Mouse (Mus musculus) lung, postnatal 4 days (tissue): Measurements from ENCODE around the gene Pdia3.
"Not testable (repeated sequence)": the region's sequence is repeated elsewhere in the genome, so short reads cannot be mapped to it uniquely, and the experiment has no call there.

Experiments used
- DNase-seq, 2 experiments: peaks; one replicate each; pipeline ENCODE4 v3.0.0; 2021

The Pdia3 gene

DNA sequence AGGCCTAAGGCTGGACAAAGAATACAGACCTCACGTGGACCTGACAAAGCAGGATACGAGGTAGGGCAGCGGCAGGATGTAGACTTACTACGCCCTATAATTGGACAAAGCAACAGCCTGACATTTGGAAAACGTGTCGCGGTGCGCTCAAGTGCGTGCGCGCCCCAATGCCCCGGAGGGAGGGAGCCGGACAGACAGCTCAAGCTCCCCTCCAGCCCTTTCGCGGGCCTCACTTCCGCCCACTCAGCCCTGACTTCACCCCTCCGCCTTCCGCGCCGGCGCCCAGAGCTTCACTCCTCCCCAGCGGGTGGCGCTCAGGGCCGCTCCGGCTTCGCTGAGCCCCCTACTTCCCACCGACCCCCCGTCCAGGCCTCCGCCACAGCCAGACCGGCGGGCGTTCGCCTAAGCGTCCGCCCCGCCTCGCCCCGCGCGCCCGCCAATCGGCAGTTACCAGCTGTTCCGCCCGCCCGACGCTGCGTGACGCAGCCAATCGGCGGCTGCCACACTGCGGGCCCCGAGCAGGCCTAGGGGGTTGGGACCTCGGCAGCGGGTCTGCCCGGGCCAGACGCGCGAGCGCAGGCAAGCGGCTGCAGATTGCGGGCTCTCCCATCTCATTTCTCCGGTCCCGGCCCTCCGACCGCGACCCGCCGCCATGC is at the start of gene Pdia3, which contains the start of gene Catsper2:
Pdia3 (plus strand) TSS at position 389 of the 656 bp plus-strand sequence.
Catsper2 (minus strand) TSS at position 406 of the 656 bp plus-strand sequence.
- peak; percentile 97 to 99 for DNase-seq

DNA sequence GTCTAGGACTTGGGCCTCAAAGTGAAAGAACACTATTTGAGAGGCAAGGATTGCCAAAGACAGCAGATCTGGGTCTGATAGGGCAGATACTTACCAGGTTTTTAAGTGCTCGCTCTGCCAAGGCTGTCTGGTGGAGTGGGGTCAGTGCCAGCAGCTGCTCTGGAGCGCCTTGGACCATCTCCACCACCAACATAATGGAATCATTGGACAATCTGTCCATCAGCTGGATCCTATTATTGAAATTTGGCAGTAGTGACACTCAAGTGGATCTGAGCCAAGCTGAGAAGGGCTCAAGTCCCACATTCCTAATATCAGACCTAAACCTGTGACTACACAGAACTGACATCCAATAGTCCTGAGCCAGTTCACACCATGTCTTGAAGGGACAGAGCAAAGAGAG is 44.7 kb upstream of the Pdia3 start:
- DNase-seq: no peak

DNA sequence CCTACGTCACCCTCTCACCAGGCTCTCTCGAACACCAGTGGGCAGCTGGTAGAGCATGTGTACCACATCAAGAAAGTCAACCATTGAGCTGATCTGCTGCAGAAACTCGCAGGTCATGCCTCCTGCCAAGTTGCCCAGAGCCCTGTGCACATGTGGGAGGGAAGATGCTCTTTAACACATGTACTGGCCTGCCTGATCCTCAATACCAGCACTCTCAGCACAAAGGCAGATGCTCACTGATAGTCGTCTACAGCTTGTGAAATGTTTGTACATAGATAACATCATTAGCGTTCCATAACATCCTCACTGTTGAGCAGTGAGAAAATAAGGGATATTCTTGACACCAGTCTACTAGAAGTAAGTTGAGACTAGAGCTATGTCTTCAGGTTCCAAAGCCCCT is 42.7 kb upstream of the Pdia3 start:
- no peak for DNase-seq

DNA sequence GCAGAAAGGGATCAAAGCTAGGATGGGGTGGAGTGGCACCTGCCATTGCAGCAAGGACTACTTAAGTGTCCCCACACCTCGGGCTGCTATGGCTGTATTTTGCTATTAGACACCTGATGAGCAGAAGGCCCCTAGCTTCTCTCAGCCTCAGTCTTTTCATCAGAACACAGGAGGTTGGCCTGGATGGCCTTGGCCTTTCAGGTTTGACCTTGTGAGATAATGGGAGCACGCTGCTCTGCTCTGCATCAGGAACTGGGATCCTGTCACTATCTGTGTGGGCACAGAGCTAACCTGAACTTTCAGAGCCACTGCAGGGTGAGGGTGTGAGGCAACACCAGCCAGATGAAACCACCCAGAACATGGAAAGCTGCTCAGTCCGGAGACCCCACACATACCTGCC is 41.3 kb upstream of the Pdia3 start:
- DNase-seq: no peak

DNA sequence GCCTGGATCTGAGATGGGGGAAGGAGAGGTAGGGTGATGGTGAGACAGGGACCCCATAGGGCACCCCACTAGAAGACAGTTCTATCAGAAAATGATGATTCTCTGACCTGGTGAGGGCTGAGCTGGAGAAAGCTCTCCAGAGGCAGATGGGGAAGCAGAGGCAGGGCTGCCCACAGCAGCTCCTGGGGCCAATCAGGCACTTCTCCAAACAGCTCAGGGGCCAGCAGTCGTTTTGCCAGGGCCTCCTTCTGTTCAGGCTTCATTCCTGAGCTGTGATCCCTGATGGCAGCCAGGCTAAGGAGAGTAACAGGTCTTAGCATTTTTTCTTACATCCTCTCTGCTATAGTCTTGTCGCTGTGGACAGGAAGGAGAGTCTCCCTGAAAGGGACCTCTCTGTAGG is 38.8 kb upstream of the Pdia3 start:
- no peak for DNase-seq

DNA sequence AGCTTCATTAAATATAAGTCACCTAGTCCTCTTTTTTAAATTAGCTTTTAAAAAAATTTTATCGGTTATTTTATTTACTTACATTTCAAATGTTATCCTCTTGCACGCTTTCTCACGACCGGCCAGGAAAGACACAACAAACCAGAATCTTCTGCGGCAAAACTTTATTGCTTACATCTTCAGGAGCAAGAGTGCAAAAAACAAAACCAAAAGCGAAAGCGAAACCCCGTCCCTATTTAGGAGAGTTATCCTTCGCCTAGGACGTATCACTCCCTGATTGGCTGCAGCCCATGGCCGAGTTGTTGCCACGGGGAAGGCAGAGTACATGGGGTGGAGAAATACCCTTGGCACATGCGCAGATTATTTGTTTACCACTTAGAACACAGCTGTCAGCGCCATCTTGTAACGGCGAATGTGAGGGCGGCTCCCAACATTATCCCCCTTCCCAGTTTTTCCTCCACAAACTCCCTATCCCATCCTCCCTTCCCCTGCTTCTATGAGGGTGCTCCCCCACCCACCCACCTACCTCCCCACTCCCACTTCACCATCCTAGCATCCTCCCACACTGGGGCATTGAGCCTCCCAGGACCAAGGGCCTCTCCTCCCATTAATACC is 26.5 kb upstream of the Pdia3 start, which contains the start of gene Strc:
Strc (minus strand) TSS at position 208 of the 615 bp plus-strand sequence.
- DNase-seq: not testable (repeated sequence)

DNA sequence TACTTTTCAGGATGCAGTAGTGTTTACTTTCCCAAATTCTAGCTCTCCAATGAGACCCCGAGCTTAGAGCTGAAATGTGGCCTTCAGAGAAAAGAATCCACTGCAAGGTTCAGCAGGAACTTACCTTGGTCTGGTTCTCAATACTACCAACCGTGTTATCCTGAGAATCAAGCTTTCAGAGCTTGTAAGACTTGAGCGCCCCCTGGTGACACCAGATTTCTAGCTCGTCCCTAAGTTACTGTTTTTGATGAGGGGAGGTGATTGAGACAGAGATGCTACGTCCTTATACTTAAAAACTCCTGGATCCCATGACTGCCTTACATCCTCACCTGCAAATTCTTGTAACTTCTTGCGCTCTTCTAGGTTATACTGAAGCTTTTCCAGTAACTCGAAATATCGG is 17.0 kb upstream of the Pdia3 start:
- peak; percentile 51 to 79 for DNase-seq

DNA sequence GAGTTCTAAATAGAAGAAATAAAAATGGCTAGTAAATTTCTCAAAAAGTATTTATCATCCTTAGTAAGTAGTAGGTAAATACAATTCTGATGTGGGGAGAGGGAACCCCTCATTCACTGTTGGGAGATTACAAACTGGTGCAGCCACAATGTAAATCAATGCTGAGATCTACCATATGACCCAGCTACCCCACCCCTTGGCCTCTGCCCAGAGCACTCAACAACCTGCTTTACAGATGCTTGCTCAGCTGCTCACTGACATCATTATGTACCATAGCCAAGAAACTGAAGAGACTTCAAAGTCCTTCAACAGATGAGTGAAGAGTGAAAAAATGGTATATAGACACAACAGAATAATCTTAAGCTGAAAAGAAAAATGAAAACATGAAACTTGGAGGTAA is 10.3 kb upstream of the Pdia3 start:
- DNase-seq: no peak

DNA sequence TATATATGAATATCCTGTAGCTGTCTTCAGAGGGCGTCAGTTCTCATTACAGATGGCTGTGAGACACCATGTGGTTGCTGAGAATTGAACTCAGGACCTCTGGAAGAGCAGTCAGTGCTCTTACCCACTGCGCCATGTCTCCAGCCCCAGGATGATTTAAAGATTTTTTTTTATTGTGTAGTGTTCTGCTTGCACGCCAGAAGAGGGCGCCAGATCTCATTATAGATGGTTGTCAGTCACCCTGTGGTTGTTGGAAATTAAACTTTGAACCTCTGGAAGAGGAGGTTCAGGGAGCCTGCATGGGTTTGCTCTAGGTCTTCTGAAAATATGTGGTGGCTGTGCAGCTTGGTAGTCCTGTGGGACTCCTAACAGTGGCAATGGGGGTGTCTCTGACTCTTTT is 5.4 kb upstream of the Pdia3 start:
- DNase-seq: peak in 1 of 2 experiments; percentile 68

DNA sequence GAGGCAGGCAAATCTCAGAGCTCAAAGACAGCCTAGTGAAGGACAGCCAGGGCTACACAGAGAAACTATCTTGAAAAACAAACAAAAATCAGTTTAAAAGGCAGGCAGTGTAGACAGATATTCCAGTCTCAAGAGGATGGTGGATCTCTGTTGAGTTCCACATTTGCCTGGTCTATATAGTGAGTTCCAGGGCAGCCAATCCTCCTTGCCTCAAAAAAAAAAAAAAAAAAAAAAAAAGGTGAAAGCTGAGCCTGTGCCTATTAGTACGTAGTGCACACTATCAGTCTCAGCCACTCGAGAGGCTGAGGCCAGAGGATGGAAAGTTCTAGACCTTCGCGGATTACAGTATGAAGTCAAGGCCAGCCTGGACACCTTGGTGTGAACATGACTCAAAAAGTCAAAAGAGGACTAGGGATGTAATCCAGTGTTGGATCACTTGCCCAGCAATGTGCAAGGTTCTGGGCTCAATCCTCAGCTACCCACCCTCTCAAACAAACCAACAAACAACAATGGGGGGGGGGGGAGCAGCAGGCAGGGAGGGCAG is 660 bp upstream of the Pdia3 start:
- DNase-seq: no peak

DNA sequence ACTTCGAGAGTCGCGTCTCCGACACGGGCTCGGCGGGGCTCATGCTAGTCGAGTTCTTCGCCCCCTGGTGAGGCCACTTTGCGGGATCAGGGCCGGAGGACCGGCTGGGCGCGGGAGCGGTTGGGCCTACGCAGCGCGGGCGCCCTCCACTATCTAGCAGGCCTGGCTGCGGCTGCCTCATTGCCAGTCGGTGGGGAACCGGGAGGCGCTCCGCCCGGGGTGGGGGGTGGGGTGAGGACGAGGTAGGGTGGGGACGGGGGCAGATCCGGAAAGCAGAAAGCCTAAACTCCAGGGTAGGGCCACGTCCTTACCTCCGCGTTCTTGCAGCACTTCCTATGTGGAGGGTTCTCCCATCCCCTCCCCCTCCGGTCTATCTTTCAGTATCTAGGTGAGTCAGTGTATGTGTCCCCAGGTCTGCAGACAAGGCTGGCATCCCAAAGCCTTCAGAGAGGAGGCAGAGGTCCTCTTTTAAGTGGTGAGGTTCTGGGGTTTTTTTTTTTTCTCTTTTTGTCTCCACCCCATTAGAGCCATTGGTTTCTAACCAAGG is 637 bp downstream of the Pdia3 start:
- no peak for DNase-seq

DNA sequence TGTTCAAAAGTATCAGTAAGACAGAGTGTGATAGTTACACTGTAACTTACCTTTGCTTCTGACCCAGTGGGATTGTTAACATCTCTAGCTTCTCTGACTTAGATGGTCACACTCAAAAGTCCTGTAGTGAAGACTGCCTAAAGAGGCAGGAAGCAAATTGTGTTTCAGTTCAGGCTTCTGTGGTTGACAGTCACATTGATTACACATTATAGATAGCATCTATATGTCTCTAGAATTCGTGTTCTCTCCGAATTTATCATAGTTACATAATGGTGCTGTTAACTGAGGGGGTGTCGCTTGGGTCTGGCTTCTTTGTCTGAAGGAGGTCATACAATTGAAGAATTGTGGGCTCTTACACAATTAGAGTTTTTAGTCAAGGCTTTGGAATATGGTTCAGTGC is 1.5 kb downstream of the Pdia3 start:
- DNase-seq: no peak

DNA sequence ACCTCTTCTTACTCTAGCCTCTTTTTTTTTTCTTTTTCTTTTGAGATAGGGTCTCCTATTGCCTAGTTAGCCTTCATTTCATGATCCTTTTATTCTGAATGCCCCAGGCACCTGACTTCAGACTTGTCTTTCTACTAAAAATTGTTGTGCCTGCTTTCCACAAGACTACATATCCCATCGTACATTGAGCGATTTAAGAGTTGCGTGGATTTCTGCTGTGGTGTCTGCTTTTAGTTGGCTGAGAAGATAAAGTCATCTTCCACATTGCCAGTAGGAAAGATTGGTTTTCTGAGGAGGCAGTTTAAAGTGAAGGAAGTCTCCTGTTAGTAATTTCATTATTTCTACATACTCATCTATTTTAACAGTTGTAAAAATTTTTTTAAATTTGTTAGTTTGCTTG is 2.0 kb downstream of the Pdia3 start:
- no peak for DNase-seq

DNA sequence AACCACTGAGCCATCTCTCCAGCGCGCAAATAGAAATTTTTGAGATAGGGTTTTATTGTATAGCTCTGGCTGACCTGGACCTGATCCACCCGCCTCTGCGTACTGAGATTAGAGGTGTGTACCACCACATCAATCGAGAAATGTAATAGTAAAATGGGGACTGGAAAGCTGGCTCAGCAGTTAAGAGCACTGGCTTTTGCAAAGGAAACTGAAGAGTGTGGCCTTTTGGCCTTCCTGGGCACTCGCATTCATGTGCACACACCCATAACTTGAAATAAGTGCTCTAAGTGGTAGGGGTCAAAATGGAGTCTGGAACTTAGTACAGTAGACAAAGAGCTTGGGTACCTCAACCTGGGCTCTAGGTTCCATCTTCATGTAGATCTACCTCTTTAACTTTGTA is 2.8 kb downstream of the Pdia3 start:
- DNase-seq: no peak

DNA sequence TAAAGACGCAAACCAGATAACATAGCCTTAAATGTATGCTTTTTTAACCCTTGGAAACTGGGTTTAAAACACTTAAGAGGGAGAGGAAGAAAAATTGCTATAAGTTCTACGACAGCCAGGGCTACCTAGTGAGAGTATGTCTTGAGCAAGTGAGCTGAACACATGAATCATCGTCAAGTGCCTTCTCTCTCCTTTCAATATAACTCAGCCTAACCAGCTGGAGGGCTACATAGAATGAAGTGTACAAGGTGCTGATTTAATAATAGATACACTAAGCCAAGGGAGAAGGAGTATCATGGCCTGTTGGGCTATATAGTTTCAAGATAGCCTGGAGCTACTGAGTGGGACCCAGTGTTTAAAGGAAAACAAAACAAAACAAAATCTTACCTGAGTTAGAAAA is 4.9 kb downstream of the Pdia3 start:
- no peak for DNase-seq

DNA sequence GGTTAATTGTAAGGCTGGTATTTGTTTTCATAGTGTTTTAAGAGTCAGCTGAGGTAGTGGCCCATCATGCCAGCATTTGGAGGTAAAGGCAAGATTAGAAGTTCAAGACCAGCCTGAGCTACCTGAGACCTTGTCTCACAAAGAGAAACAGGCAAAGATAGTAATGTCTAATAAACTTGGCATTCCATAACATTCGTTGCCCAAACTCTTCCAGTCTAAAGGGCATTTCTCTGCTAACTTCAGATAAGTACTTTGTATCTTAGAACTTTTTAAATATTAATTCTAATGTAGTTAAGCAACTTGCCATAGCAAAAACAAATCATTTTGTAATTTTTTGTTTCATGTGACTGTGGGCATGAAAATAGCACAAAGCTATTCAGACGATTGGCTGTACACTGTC is 9.6 kb downstream of the Pdia3 start:
- no peak for DNase-seq

DNA sequence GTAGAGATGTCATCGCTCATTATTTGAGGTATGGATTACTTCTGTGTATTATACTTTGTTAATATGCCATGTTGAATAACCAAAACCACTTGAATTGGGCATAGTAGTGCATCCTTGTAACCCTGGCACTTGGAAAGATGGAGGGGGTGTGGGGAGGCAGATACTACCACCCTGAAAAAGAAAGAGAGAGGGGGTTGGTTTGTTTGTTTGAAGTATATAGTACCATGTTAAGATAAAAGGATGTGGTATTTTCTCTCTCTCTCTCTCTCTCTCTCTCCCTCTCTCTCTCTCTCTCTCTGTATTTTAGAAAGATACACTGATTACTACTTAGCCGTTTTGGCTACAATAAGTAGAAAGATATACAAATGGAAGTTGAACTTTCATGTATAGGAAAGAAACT is 12.3 kb downstream of the Pdia3 start:
- no peak for DNase-seq

DNA sequence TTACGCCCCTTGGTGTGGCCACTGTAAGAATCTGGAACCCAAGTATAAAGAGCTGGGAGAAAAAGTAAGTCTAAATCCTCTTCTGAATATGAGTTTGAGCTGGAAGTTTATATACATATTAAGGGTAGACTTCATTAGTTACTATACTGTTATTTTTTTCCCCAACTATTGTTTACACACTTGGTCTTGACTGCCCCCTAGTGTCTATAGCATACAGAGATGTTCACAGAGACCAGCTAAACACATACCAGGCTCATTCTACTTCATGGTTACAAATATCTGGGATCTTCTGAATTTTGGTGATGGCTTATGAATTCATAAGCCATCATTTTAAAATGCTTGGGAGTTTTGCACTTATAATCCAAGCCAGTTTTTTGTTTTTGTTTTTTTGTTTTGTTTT is 21.3 kb downstream of the Pdia3 start:
- no peak for DNase-seq

DNA sequence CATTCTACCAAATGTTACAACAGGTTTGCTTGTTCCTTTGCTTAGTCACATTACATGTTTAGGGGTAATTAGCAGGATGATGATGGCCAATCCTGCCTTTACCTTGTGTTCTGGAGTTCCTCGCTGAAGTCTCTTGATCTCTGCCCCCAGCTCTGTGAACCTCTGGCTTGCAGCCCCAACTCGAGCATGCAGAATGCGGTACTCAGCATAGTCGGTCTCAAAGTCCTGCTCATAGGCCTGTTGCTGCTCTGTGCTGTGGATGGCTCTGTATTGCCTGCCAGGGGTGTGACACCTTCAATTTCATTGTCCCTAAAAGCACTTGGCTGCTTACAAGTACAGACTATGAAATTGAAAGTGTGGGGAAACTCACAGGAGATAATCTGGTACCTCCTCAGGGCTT is 26.2 kb downstream of the Pdia3 start:
- no peak for DNase-seq

DNA sequence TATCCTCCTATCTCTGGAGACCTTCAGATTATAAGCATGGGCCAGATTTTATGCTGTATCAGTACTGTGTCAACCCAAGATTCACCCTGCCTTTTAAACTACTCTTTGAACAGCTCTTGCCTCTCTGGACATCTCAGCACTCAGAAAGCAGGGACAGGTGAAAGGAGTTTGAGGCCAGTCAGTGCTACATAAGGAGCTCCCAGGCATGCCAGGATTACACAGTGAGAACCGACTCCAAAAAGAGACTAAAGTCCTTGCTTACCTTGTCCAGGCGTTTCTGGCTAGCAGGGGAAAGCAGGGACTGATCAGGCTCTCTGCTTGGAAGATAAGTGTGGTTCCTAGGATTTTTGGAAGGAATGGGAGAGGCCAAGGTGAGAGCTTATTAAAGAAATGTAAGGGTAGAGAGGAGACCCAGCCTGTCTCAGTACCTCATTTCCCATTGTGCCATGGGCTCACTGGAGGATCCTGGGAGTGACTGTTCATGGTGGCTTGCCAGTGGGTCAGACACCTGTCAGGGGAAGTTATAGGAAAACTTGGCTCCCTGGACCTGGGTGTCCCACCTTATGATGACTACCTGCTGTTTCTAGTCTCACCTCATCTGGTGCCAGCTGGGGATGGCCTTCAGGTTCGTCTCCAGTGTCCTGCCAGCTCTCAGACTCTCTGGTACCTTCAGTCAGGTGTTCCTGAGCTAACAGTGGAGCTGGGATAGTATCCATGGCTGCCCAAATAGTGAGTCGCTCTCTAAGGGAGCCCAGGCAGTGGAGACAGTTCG is 27.4 kb downstream of the Pdia3 start:
- DNase-seq: no peak

DNA sequence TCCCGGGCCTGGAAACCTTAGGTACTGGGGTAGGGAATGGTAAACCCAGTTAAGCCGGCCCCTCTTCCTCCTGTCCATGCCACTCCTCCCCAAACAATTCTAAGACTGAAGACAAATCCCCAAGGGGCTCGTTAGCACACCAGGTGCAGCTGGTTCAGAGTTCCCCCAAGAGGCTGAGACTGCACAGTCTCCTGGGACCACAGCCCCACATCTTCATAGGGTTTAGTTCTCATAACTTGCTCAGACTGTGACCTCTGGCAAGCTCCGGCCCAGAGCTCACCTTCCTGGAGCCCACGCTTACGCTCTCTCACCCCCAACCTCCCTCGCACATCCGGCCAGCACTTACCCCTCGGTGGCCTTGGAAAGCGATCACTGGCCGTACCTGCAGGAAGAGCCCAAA is 28.2 kb downstream of the Pdia3 start:
- DNase-seq: no peak

DNA sequence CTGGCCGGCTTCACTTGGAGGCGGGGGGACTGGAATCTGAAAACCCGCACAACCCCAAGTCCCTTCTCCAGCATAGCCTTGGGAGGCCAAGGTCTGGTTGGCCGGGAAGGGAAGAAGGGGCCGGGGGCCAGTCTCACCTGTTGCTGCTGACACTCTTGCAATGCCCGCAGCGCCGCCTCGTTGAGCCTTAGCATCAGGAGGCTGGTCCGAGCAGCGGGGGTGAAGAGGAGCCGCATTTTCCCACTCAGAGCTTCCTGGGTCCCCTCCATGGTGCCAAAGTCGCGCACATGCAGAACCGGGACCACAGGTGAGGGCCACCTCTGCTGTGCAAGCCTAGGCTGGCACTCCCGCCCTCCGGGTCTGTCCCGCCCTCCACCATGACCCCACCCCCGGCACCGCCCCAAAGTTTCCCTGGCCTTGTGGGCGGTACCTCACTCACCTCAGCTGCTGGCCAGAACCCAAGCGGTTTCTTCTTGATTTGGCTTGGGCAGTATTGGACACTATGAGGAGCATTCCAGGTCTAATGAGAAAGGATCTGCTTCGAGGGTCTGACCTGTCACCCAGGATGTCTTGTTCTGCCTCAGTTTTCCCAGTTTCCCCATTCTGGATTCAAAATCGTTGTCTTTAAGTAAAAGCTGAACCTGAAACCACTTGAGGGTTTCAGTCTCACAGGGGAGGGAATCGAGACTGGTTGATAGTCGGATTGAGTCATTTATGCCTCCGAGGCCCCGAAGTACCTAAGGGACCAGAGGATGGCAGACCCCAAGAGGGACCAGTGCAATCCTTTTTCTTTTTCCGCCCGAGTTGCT is 28.9 kb downstream of the Pdia3 start:
- DNase-seq: peak; percentile 76 to 81

DNA sequence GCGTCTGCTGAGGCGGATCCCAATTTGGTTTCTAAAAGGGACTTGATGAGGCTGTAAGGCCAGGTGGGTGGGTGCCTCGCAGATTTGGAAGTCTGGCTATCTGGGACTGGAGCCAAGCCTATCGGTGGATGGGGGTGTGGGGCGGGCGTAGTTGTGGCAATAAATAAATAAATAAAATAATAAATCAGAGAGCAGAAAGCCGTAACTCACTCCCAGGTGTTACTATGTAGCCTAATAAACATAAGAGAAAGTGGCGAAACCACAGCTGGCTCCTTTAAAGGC is 29.4 kb downstream of the Pdia3 start:
- DNase-seq: no peak
